Mouse (Mus musculus): Measurements from ENCODE around the gene Klhdc2. TPM values are rescaled to one million over a fixed set of nuclear protein-coding genes. Genes with fewer than 3 reads are reported as not detected.

Gene Klhdc2
- total RNA-seq, 2 experiments from 2014 or later, result 110 to 114 TPM

DNA sequence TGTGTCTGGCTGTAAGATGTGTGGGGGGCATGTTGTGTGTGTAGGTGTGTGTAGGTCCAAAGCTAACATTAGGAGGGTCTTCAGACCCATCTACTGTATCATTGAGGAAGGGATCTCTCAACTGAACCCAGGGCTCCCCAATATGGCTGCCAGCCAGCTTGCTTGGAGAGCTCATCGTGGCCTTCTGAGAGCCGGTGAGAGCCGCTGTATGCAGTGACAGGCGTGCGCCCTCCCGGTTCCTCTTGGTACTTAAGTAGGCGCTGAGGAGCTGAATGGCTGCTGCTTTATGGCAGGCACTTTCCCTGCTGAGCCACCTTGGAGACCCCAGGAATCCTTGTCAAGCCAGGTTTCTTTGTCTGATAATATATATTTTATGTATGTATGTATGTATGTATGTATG, 9.9 kb downstream of the Klhdc2 start:
- intact Hi-C loops (cut with DNase I), result loop anchor here (5.0 kb wide), 1 partner anchor 36 kb away; no protein-coding TSS in a partner anchor
- Histone ChIP-seq H3K27ac (no peak overlapping the region), H3K4me3 (no peak overlapping the region)
- no peak for TF ChIP-seq CTCF (IDR thresholded peaks at IDR 0.05)
- DNase-seq, result no peak

DNA sequence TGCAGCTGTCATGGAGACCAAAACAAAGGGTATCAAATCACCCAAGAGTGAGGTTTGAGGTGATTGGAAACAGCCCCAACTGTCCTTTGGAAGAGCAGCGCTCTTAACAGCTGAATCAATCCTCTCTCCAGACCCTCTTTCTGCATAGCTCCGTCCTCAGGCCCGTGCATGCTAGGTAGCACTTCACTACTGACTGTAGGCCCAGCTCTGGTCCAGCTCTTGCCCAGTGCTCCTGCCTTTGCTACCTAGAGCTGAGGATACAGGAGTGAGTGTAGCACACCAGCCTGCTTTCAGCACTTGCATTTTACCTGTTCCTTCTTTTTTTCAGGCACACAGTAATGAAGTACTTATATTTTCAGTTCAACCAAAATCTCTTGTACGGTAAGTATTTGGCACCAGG, 13.2 kb downstream of the Klhdc2 start:
- Histone ChIP-seq H3K27ac (no peak overlapping the region), H3K4me3 (no peak overlapping the region)
- DNase-seq, result no peak
- no peak for TF ChIP-seq CTCF (IDR thresholded peaks at IDR 0.05)
- intact Hi-C loops (cut with DNase I), result loop anchor here (5.0 kb wide), 1 partner anchor 33 kb away; no protein-coding TSS in a partner anchor

DNA sequence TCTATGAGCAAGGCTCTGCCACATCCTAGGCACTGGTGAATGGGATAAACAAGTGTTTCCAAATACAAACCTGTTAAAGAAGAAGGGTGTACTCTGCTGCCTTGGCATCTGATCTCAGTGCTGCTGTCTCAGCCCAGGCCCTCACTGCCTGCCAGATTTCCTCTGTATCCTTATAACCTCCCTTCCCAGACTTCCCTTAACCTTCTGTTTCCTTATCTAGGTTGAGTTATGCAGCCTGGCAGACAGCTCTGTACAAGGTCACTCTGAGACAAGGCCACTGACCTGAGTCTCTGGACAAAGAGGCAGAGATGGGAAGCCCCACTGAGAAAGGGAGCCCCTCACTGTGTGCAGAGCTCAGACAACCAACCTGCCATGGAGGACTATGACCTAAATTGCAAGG, 21.9 kb downstream of the Klhdc2 start:
- no peak for TF ChIP-seq CTCF (IDR thresholded peaks at IDR 0.05)
- intact Hi-C loops (cut with DNase I), result no loop called here
- Histone ChIP-seq H3K4me3 (no peak overlapping the region), H3K27ac (no peak overlapping the region)
- DNase-seq, result no peak

DNA sequence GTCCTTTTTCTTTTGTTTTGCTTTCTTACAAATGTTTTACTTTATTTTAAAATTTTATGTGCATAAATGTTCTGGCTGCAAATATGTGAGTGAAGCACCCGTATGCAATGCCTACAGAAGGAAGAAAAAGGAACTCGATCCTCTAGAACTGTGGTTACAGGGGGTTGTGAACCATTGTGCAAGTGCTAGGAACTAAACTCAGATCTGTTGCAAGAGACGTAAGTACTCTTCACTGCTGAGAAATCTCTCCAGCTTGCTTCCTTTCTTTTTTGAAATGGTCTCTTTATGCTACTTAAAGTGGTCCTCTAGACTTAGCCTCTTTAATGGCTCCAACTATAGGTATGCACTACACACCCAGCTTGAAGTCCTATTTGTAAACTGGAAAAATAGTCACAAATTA, 34.7 kb downstream of the Klhdc2 start:
- DNase-seq, result no peak
- Histone ChIP-seq H3K4me3 (no peak overlapping the region), H3K27ac (no peak overlapping the region)
- intact Hi-C loops (cut with DNase I), result no loop called here
- no peak for TF ChIP-seq CTCF (IDR thresholded peaks at IDR 0.05)

- no peak for TF ChIP-seq CTCF (IDR thresholded peaks at IDR 0.05)
- Histone ChIP-seq H3K27ac (no peak overlapping the region), H3K4me3 (no peak overlapping the region)
- DNase-seq, result no peak
- intact Hi-C loops (cut with DNase I), result no loop called here
These were observed 35.7 kb downstream of the Klhdc2 start for GRCm38 (mm10) chr12:69332147-69332546.

- intact Hi-C loops (cut with DNase I), result no loop called here
- no peak overlapping the region for H3K27ac ChIP-seq
- TF ChIP-seq CTCF (IDR thresholded peaks at IDR 0.05), result peak; percentile 73
- peak; percentile 33 for DNase-seq
- no peak overlapping the region for H3K4me3 ChIP-seq
These were observed 37.1 kb downstream of the Klhdc2 start for GRCm38 (mm10) chr12:69333547-69333946.

DNA sequence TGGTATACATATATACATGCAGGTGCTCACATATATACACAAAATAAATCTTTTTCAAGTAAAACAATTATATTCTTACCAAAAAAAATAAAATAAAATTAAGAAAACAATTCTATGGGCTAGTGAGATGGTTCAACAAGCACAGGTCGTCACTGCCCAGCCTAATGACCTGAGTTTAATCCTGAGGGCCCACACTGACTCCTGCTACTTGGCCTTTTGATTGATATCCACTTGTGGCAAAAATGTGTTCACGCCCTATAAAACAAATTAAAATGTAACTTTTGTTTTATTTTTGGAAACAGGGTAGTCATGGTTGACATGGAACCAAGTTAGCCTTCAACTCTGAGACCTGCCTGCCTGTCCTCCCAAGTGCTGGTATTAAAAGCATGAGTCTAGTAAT, 53.4 kb downstream of the Klhdc2 start:
- no peak for DNase-seq
- H3K27ac ChIP-seq, result no peak overlapping the region
- H3K4me3 ChIP-seq, result no peak overlapping the region
- no peak for TF ChIP-seq CTCF (IDR thresholded peaks at IDR 0.05)
- intact Hi-C loops (cut with DNase I), result no loop called here

GRCm38 (mm10) chr12:69351685-69352084, 55.2 kb downstream of the Klhdc2 start:
- peak; percentile 45 for TF ChIP-seq CTCF (IDR thresholded peaks at IDR 0.05)
- DNase-seq, result no peak
- Histone ChIP-seq H3K4me3 (no peak overlapping the region), H3K27ac (no peak overlapping the region)
- intact Hi-C loops (cut with DNase I), result no loop called here

GRCm38 (mm10) chr12:69356546-69357299, 60.2 kb downstream of the Klhdc2 start, which contains the start of gene Nemf:
Gene Nemf (minus strand): TSS chr12:69357165.
- intact Hi-C loops (cut with DNase I), result no loop called here
- no peak for TF ChIP-seq CTCF (IDR thresholded peaks at IDR 0.05)

GRCm38 (mm10) chr12:69357300-69357646, 60.8 kb downstream of the Klhdc2 start:
- H3K27ac ChIP-seq, result peak overlapping the region; percentile 95
- no peak for TF ChIP-seq CTCF (IDR thresholded peaks at IDR 0.05)
- no peak for DNase-seq
- intact Hi-C loops (cut with DNase I), result no loop called here
- peak overlapping the region; percentile 82 for H3K4me3 ChIP-seq

More at GRCm38 (mm10) chr12:69356546-69357299, 60.2 kb downstream of the Klhdc2 start, which contains the start of gene Nemf:
- Histone ChIP-seq H3K4me3 (peak within 1 kb of the TSS; percentile 82), H3K27ac (peak within 1 kb of the TSS; percentile 95)
- peak; percentile 91 for DNase-seq

Other genes starting within 250 kb of the Klhdc2 start
- 1,000 to 10,000 TPM in 1 of 2 experiments, 100 to 1,000 TPM in 1; 838 to 1,075 TPM for gene Rps29, start 137.5 kb upstream of the Klhdc2 start, total RNA-seq (2021)
- not detected for gene Lrr1, start 127.9 kb upstream of the Klhdc2 start, total RNA-seq (2021)
- 100 to 1,000 TPM; 290 to 325 TPM for gene Rpl36al, start 112.6 kb upstream of the Klhdc2 start, total RNA-seq (2021)
- 1 to 10 TPM; 6.0 to 7.3 TPM for gene Mgat2, start 112.5 kb upstream of the Klhdc2 start, total RNA-seq (2021)
- 1 to 10 TPM; 3.1 to 3.4 TPM for gene Gm49383, start 99.6 kb upstream of the Klhdc2 start, total RNA-seq (2021)
- under 1 TPM; 0.38 to 0.64 TPM for gene Dnaaf2, start 98.3 kb upstream of the Klhdc2 start, total RNA-seq (2021)
- 1 to 10 TPM; 2.0 to 3.2 TPM for gene Gm49384, start 92.4 kb upstream of the Klhdc2 start, total RNA-seq (2021)
- gene Pole2, start 68.5 kb upstream of the Klhdc2 start, total RNA-seq (2021), result under 1 TPM; 0.28 to 0.42 TPM
- gene Klhdc1, start 55.5 kb upstream of the Klhdc2 start, total RNA-seq (2021), result 10 to 100 TPM; 18.7 to 24.1 TPM
- 10 to 100 TPM; 23.1 to 23.6 TPM for gene Nemf, start 60.5 kb downstream of the Klhdc2 start, total RNA-seq (2021)
- gene Arf6, start 75.5 kb downstream of the Klhdc2 start, total RNA-seq (2021), result 10 to 100 TPM; 20.5 to 20.8 TPM
- gene Gm9887, start 75.8 kb downstream of the Klhdc2 start, total RNA-seq (2021), result not detected

Data from gastrocnemius, adult 2 months (tissue).